Mouse (Mus musculus) midbrain, embryonic 11.5 days (tissue): Measurements from ENCODE around the gene Psma4. TPM values are rescaled to one million over a fixed set of nuclear protein-coding genes. Genes with fewer than 3 reads are reported as not detected.

Experiments used
- ATAC-seq: fragments of 200-750 bp; cut with Nextera tagmentation; 2 replicates; pipeline ENCODE4 v1.8.0; 2017; ENCODE audit warnings: moderate TSS enrichment, moderate library complexity; ENCODE audit not compliant: low FRiP score
- DNase-seq: peaks from one replicate; pipeline ENCODE4 v3.0.0; 2015; ENCODE audit warnings: low spot score; ENCODE audit errors: missing footprints
- H3K27ac ChIP-seq: fragments of 300-500 bp; sonication (generic); 2 replicates; pipeline ENCODE4 v1.5.1; 2014; ENCODE audit warnings: low read depth, low read length
- H3K27me3 ChIP-seq: fragments of 300-500 bp; sonication (generic); 2 replicates; pipeline ENCODE4 v1.6.1; 2014; ENCODE audit warnings: mild to moderate bottlenecking, low read length, moderate library complexity, mixed read lengths; ENCODE audit not compliant: control insufficient read depth, insufficient read depth
- H3K36me3 ChIP-seq: fragments of 300-500 bp; sonication (generic); 2 replicates; pipeline ENCODE4 v1.6.1; 2014; ENCODE audit warnings: mild to moderate bottlenecking, low read length, moderate library complexity, mixed read lengths; ENCODE audit not compliant: control insufficient read depth, insufficient read depth
- H3K4me1 ChIP-seq: fragments of 300-500 bp; sonication (generic); 2 replicates; pipeline ENCODE4 v1.6.1; 2014; ENCODE audit warnings: low read length; ENCODE audit not compliant: control insufficient read depth, insufficient read depth
- H3K4me2 ChIP-seq: fragments of 300-500 bp; sonication (generic); 2 replicates; pipeline ENCODE4 v1.6.1; 2014; ENCODE audit warnings: mild to moderate bottlenecking, moderate library complexity
- H3K4me3 ChIP-seq: fragments of 300-500 bp; sonication (generic); 2 replicates; pipeline ENCODE4 v1.5.1; 2014; ENCODE audit warnings: low read depth, low read length
- H3K9ac ChIP-seq: fragments of 300-500 bp; sonication (generic); 2 replicates; pipeline ENCODE4 v1.6.1; 2014; ENCODE audit warnings: low read length
- H3K9me3 ChIP-seq: fragments of 300-500 bp; sonication (generic); 2 replicates; pipeline ENCODE4 v1.6.1; 2016; ENCODE audit warnings: low read length; ENCODE audit not compliant: control insufficient read depth
- WGBS: fragments of 180-500 bp; shearing (Covaris S2); extraction: QIAGEN DNeasy Blood & Tissue Kit; methylation state at CpG from one replicate; pipeline ENCODE4 v1.1.7; 2014; 5-methylcytosine and 5-hydroxymethylcytosine counted together
- polyA plus RNA-seq: library from polyadenylated mRNA; unstranded; fragments of >200 nt; fragmentation: Nextera tagmentation; extraction: Ambion mirVana; gene quantifications from 2 replicates; pipeline ENCODE4 v1.2.1, GENCODE M21; 2014

Psma4 gene
- polyA plus RNA-seq: 332 and 341 TPM in 2 replicates

DNA sequence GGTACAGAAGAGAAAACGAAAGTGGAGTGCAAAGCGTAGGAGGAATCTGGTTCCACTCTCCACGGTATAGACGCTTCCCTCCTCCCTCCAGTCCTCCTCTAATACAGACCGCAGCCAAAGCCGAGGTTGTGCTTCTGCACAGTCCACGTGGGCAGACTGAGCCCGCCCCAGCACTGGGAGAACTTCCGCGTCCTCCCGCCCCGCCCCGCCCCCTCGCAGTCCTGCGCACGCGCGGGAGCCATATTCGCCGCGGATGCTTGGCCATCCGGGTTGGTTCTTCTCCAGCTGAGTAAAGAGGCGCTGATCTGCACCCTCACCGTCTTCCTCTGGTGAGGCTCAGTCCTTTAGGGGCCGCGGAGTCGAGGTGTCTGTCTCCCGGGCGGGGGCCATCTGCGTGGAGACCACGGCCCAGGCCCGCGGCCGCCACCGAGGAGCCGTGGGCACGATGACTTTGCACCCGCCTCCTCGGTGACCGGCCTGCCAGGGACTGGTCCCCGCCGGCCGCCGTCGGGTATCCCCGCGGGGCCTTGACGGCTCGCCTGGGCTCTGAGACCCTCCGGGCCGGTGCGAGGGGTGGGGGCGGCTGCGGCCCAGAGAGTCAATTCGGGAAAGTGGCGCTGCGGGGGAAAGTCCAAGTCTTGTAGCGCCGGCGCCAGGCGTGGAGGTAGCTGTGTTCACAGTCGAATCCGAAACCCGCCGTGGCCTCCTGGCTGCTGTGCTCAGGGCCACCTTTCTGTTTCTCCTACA is at the start of gene Psma4, which contains the start of gene AY074887:
TSS of gene Psma4 (plus strand) at position 216 of the 747 bp plus-strand sequence.
TSS of gene AY074887 (minus strand) at position 424 of the 747 bp plus-strand sequence.
- Histone ChIP-seq H3K4me3 (peak within 1 kb of the TSS; percentile 85), H3K9ac (peak within 1 kb of the TSS; percentile 87), H3K4me2 (peak within 1 kb of the TSS; percentile 76), H3K36me3 (peaks cover 7% of the 10 kb centered on the region; the same call in 1 of the 2 replicates), H3K27me3 (no peaks in the 10 kb centered on the region), H3K27ac (peak within 1 kb of the TSS; percentile 82), H3K4me1 (peaks cover 9% of the 10 kb centered on the region), H3K9me3 (no peaks in the 10 kb centered on the region)
- WGBS: under 1% methylated on average over 57 of the region's 65 CpGs
- peak; percentile 100 for DNase-seq
- ATAC-seq: peak; percentile 100

GRCm38 (mm10) chr9:54909446-54909845 is 41.1 kb upstream of the Psma4 start:
- Histone ChIP-seq H3K4me1 (no peaks in the 10 kb centered on the region), H3K36me3 (peaks cover 8% of the 10 kb centered on the region), H3K27ac (no peak overlapping the region), H3K9me3 (no peaks in the 10 kb centered on the region), H3K4me2 (no peak overlapping the region), H3K27me3 (no peaks in the 10 kb centered on the region), H3K4me3 (no peak overlapping the region), H3K9ac (no peak overlapping the region)
- DNase-seq: no peak
- ATAC-seq: no peak
- 93% methylated on average over 5 of the region's 5 CpGs for WGBS

DNA sequence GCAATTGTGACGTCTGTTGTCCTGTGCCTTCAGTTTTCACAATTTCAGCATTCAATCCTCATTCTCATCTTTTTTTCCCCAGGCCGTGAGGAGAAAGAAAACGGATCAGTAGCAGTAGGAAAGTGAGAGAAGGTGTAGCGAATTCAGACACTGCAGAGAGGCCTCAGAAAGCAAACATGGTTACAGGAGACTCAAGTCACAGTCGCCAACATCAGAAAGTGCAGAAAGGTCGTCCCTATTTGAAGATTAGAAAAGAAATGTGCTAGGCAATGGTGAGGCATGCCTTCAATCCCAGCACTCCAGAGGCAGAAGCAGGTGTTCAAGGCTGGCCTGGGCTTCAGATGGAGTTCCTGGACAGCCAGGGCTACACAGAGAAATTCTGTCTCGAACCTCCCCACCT is 35.0 kb upstream of the Psma4 start:
- DNase-seq (peak; percentile 66), ATAC-seq (no peak)
- Histone ChIP-seq H3K4me3 (no peak overlapping the region), H3K9me3 (no peaks in the 10 kb centered on the region), H3K27me3 (no peaks in the 10 kb centered on the region), H3K27ac (no peak overlapping the region), H3K4me1 (peaks cover 4% of the 10 kb centered on the region; the same call in 1 of the 2 replicates), H3K4me2 (no peak overlapping the region), H3K36me3 (no peaks in the 10 kb centered on the region), H3K9ac (no peak overlapping the region)
- 69% methylated on average over 7 of the region's 7 CpGs for WGBS

- H3K4me1 ChIP-seq: peaks cover 4% of the 10 kb centered on the region; the same call in 1 of the 2 replicates
- peak overlapping the region; percentile 80 for H3K4me2 ChIP-seq
- H3K9me3 ChIP-seq: no peaks in the 10 kb centered on the region
- no peaks in the 10 kb centered on the region for H3K27me3 ChIP-seq
- no peak overlapping the region for H3K27ac ChIP-seq
- 67% methylated on average over 8 of the region's 8 CpGs for WGBS
- ATAC-seq (peak; percentile 12), DNase-seq (no peak)
- H3K36me3 ChIP-seq: no peaks in the 10 kb centered on the region
- peak overlapping the region; percentile 68; the same call in 1 of the 2 replicates for H3K4me3 ChIP-seq
- H3K9ac ChIP-seq: no peak overlapping the region
These were observed 34.2 kb upstream of the Psma4 start for GRCm38 (mm10) chr9:54916401-54916800.

- Histone ChIP-seq H3K27ac (no peak within 1 kb of the TSS), H3K27me3 (no peaks in the 10 kb centered on the region), H3K9me3 (no peaks in the 10 kb centered on the region), H3K9ac (peak within 1 kb of the TSS; percentile 81), H3K4me3 (peak within 1 kb of the TSS; percentile 68), H3K4me2 (peak within 1 kb of the TSS; percentile 80), H3K4me1 (peaks cover 4% of the 10 kb centered on the region; the same call in 1 of the 2 replicates), H3K36me3 (no peaks in the 10 kb centered on the region)
- under 1% methylated on average over 34 of the region's 34 CpGs for WGBS
- ATAC-seq (peak; percentile 100), DNase-seq (peak; percentile 98)
These were observed 33.4 kb upstream of the Psma4 start, which contains the start of gene Hykk for GRCm38 (mm10) chr9:54917010-54917677. Gene Hykk (plus strand): TSS chr9:54917283.

DNA sequence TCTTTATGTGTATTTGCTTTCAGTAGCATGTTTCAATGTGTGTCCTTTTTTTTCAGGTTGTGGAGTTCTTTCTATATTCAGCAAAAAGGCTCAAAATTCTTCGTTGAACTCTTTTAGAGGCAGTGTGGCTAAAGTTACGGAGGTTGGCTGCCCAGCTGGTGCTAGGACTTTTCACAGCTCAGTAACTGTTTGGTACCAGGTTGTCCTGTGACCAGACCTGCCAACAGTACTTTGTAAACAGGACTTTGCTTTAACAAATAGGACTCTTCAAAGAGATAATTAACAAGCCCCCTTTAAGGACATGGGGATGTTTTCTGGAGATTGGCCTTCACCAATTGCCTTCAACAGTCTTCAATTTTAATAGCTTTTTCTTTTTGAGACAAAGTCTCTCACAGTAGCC is 32.4 kb upstream of the Psma4 start:
- peak overlapping the region; percentile 80; the same call in 1 of the 2 replicates for H3K4me2 ChIP-seq
- H3K27ac ChIP-seq: no peak overlapping the region
- ATAC-seq (no peak), DNase-seq (no peak)
- peaks cover 4% of the 10 kb centered on the region; the same call in 1 of the 2 replicates for H3K4me1 ChIP-seq
- H3K9me3 ChIP-seq: no peaks in the 10 kb centered on the region
- 0 out of 2 replicates have a peak, but pooled peaks cover 2% of the 10 kb centered on the region for H3K36me3 ChIP-seq
- no peak overlapping the region for H3K9ac ChIP-seq
- H3K27me3 ChIP-seq: no peaks in the 10 kb centered on the region
- WGBS: 73% methylated on average over 2 of the region's 2 CpGs
- no peak overlapping the region for H3K4me3 ChIP-seq

DNA sequence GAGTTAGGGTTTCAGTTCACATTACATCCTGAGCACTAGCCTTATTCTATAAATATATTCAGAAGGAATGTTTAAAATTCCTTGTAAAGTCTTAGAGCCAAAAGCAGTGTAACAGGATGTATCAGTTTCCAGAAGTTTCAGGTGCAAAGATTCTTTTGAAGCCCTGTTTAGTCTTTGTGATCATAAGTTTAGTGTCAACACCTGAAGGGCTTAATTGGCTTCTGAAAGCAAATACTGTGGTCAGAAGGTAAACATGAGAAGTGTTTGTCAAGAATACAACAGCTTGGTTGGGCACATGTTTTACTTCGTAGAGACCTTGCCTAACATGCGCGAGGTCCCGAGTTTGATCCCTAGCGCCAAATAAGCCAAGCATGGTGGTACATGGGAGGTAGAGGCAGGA is 31.8 kb upstream of the Psma4 start:
- Histone ChIP-seq H3K4me2 (no peak overlapping the region), H3K9ac (no peak overlapping the region), H3K36me3 (0 out of 2 replicates have a peak, but pooled peaks cover 2% of the 10 kb centered on the region), H3K27ac (no peak overlapping the region), H3K4me1 (peaks cover 4% of the 10 kb centered on the region; the same call in 1 of the 2 replicates), H3K4me3 (no peak overlapping the region), H3K27me3 (no peaks in the 10 kb centered on the region), H3K9me3 (no peaks in the 10 kb centered on the region)
- whole genome bisulfite sequencing: 92% methylated on average over 5 of the region's 5 CpGs
- ATAC-seq: no peak
- DNase-seq: peak; percentile 47

DNA sequence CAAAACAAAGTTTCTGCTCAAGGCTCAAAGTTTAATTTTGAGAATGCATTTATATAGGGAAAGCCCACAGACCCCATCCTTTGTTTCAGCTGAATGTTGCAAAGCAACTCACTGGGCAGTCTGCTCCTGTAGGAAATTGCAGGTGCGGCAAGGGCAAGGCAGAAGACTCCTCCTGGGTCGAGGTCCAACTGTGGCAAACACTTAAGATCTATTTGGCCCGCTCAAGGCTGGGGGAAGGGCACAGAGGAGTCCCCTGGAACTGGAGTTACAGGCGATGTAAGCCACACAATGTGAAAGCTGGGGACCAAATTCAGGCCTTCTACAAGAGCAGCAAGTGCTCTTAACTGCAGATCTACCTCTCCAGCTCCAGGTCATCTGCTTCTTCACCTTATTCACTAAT is 30.6 kb upstream of the Psma4 start:
- 63% methylated on average over 4 of the region's 4 CpGs for WGBS
- H3K27me3 ChIP-seq: no peaks in the 10 kb centered on the region
- peaks cover 4% of the 10 kb centered on the region; the same call in 1 of the 2 replicates for H3K4me1 ChIP-seq

GRCm38 (mm10) chr9:54930741-54931140 is 19.8 kb upstream of the Psma4 start:
- 86% methylated on average over 1 of the region's 1 CpGs for WGBS
- ATAC-seq (no peak), DNase-seq (no peak)
- H3K27me3 ChIP-seq: no peaks in the 10 kb centered on the region
- H3K9me3 ChIP-seq: no peaks in the 10 kb centered on the region
- H3K27ac ChIP-seq: no peak overlapping the region
- H3K9ac ChIP-seq: no peak overlapping the region
- H3K4me1 ChIP-seq: no peaks in the 10 kb centered on the region
- H3K4me2 ChIP-seq: no peak overlapping the region
- H3K4me3 ChIP-seq: no peak overlapping the region
- H3K36me3 ChIP-seq: no peaks in the 10 kb centered on the region; the same call in 1 of the 2 replicates

More for the DNA sequence above, 30.6 kb upstream of the Psma4 start:
- DNase-seq: peak; percentile 47
- Histone ChIP-seq H3K9me3 (no peaks in the 10 kb centered on the region), H3K4me3 (no peak overlapping the region), H3K4me2 (no peak overlapping the region), H3K27ac (no peak overlapping the region), H3K9ac (no peak overlapping the region), H3K36me3 (0 out of 2 replicates have a peak, but pooled peaks cover 2% of the 10 kb centered on the region)
- no peak for ATAC-seq
